Mouse (Mus musculus): ENCODE results near the gene Arih2.

The Arih2 gene

GRCm38 (mm10) chr9:108565881-108566814, 83.0 kb downstream of the Arih2 start:
- DNase-seq (ENCODE audit: low read depth in 1 of 2, low spot score in 2 of 2) = no peak

- DNase-seq (ENCODE audit: low read depth in 1 of 2, low spot score in 2 of 2) = no peak
Observed at GRCm38 (mm10) chr9:108564131-108564530, 85.1 kb downstream of the Arih2 start.

- no peak for DNase-seq (ENCODE audit: low read depth in 1 of 2, low spot score in 2 of 2)
Observed at GRCm38 (mm10) chr9:108563671-108564070, 85.5 kb downstream of the Arih2 start.

- peak; percentile 80 to 91 for DNase-seq (ENCODE audit: low read depth in 1 of 2, low spot score in 2 of 2)
Observed at GRCm38 (mm10) chr9:108560227-108560841, 88.9 kb downstream of the Arih2 start, which contains the start of gene Impdh2. Gene Impdh2, plus strand, starts transcription at chr9:108560286.

- no peak for DNase-seq (ENCODE audit: low read depth in 1 of 2, low spot score in 2 of 2)
Observed at GRCm38 (mm10) chr9:108559169-108559568, 90.0 kb downstream of the Arih2 start.
